Mouse (Mus musculus): ENCODE results near the gene Noc4l.

Noc4l gene

GRCm38 (mm10) chr5:110652719-110653648 is at the start of gene Noc4l, which contains the start of gene Ddx51:
Gene Noc4l, minus strand, starts transcription at chr5:110653417.
Gene Ddx51, plus strand, starts transcription at chr5:110653451.
- DNase-seq, result peak; percentile 88 to 93

- no peak for DNase-seq
Observed at GRCm38 (mm10) chr5:110698617-110699016, 45.4 kb upstream of the Noc4l start.

GRCm38 (mm10) chr5:110682041-110682440 is 28.8 kb upstream of the Noc4l start:
- no peak for DNase-seq

- no peak for DNase-seq
Observed at GRCm38 (mm10) chr5:110665486-110666121, 12.4 kb upstream of the Noc4l start.

GRCm38 (mm10) chr5:110664750-110665269 is 11.6 kb upstream of the Noc4l start:
- DNase-seq, result no peak

GRCm38 (mm10) chr5:110664041-110664440 is 10.8 kb upstream of the Noc4l start:
- DNase-seq, result no peak

GRCm38 (mm10) chr5:110659682-110660081 is 6.5 kb upstream of the Noc4l start:
- no peak for DNase-seq

GRCm38 (mm10) chr5:110653686-110654085 is 469 bp upstream of the Noc4l start:
- no peak for DNase-seq

- DNase-seq, result no peak
Observed at GRCm38 (mm10) chr5:110646377-110646776, 6.8 kb downstream of the Noc4l start.

GRCm38 (mm10) chr5:110639459-110639858 is 13.8 kb downstream of the Noc4l start:
- peak; percentile 47 to 77 for DNase-seq

GRCm38 (mm10) chr5:110638306-110639074 is 14.7 kb downstream of the Noc4l start:
- DNase-seq, result no peak

- peak in 1 of 2 experiments; percentile 27 for DNase-seq
Observed at GRCm38 (mm10) chr5:110635951-110636707, 17.1 kb downstream of the Noc4l start.

GRCm38 (mm10) chr5:110629525-110630120 is 23.6 kb downstream of the Noc4l start:
- peak; percentile 77 to 80 for DNase-seq

- DNase-seq, result no peak
Observed at GRCm38 (mm10) chr5:110628156-110628555, 25.1 kb downstream of the Noc4l start.

- no peak for DNase-seq
Observed at GRCm38 (mm10) chr5:110627351-110627750, 25.9 kb downstream of the Noc4l start.

GRCm38 (mm10) chr5:110624319-110624718 is 28.9 kb downstream of the Noc4l start:
- no peak for DNase-seq

- no peak for DNase-seq
Observed at GRCm38 (mm10) chr5:110619226-110619625, 34.0 kb downstream of the Noc4l start.

GRCm38 (mm10) chr5:110611435-110612158 is 41.6 kb downstream of the Noc4l start:
- no peak for DNase-seq

GRCm38 (mm10) chr5:110610484-110610883 is 42.7 kb downstream of the Noc4l start:
- DNase-seq, result no peak

GRCm38 (mm10) chr5:110609868-110610267 is 43.3 kb downstream of the Noc4l start:
- DNase-seq, result no peak

- DNase-seq, result no peak
Observed at GRCm38 (mm10) chr5:110609425-110609824, 43.8 kb downstream of the Noc4l start.

Data from kidney, adult 8-10 months (tissue).